Mouse (Mus musculus): ENCODE measurements around the gene Osbpl3.
A peak's percentile ranks its signal among the peaks of the same experiment; 100 is the strongest.

Gene Osbpl3

GRCm38 (mm10) chr6:50455829-50456469, at the start of gene Osbpl3:
Gene Osbpl3 (minus strand): TSS chr6:50456201.
- DNase-seq (ENCODE audit: low read depth), result peak; percentile 83

DNA sequence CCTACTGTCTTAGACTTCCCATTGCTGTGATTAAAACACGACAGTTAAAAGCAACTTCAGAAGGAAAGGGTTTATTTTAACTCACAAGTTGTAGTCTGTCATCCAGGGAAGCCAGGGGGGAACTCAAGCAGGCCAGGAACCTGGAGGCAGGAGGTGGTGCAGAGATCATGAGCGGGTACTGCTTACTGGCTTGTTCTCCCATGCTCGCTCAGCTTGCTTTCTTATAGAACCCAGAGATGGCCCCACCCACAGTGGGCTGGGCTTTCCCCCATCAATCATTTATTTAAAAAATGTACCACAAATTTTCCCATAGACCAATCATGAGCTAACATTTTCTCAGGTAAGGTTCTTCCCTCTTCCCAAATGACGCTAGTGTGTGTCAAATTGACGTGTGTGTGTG, 49.5 kb upstream of the Osbpl3 start:
- DNase-seq (ENCODE audit: low read depth), result no peak

DNA sequence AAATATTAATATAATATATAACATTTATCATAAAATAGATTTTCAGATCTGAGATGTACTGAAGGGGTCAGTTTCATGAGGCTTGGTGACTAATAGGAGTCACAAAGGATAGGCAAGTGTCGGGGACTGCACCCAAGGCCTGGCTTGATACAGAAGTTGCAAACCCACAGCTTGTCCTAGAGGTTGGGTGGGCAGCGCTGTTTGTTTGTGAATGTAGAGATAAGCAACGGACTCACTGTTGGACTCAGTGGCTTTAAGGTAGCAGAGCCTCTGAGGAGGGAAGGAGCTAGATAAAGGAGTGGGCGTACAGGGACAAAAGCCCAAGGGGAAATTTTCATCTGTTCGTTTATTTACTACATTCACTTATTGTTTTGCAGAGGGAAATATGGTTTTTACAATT, 48.7 kb upstream of the Osbpl3 start:
- no peak for DNase-seq (ENCODE audit: low read depth)

DNA sequence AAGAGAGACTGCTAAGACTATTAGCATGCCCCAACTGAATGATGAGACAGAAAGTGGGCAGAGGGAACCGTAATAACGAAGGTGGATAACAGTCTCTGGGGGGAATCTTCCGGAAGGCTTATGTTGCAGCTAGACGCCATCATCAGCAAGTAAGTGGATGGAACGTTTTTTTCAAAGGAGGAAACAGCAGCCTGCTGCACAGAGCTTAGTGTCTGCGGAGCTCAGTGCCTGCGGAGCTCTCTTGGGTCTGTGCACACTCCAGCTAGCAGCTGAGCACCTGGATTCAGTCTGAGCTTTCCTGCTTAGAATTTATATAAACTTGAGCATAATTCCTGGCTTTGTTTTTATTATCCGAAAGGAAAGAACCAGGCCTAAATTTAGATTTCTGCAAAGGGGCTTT, 47.8 kb upstream of the Osbpl3 start:
- DNase-seq (ENCODE audit: low read depth), result no peak

DNA sequence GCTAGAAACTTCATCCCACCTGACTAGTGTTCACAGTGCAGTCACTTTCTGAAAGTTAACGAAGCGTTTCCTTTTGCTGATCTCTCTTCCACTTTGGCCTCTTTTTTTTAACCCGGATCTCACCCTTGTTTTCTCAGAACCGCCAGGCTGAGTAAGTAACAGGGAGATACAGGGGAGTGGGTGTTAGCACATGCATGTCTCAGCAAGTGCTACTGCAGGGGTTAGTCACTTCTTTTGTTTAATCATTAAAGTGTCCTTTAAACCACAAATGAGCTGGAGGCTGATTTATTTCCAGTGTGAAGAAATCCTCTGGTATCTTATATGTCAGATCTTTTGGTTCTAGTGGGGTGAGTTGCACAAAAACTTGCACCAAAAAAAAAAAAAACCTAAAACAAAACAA, 47.0 kb upstream of the Osbpl3 start:
- DNase-seq (ENCODE audit: low read depth), result no peak

DNA sequence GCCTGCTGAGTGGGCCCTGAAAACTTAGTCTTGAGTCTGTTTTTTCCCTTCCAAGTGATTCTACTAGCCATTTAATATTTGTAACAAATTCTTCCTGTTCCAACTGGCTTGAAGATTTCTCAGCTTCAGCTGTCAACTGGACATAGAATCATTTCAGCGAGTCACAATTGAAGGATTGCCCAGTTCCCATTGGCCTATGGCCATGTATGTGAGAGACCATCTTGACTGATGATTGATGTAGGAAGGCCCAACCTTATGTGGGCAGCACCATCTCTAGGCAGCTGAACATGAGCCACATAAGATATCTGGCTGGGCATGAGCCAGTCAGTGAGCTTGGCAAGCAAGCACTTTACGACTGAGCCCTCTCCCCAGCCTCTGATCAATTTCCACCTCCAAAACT, 42.3 kb upstream of the Osbpl3 start:
- no peak for DNase-seq (ENCODE audit: low read depth)

DNA sequence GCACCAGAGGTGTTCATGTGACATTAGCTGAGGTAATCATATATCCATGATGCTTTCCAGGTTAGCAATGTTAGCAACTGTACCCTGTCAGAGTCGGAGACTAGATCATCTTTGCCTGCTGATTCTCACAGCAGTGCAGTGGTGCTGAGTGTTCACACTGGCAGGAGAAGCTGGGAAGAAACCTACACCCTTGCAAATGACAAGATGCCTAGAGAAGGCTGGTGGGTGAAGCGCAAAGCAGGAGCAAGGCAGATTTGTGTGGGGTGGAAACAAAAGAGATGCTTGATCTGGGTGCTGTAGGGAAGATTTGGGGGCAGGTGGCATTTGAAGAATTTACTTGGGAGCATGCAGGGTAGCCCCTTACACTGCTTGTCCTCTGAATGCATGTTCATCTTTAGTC, 34.5 kb upstream of the Osbpl3 start:
- no peak for DNase-seq (ENCODE audit: low read depth)

- no peak for DNase-seq (ENCODE audit: low read depth)
These were observed 33.4 kb upstream of the Osbpl3 start for GRCm38 (mm10) chr6:50489380-50489779.

DNA sequence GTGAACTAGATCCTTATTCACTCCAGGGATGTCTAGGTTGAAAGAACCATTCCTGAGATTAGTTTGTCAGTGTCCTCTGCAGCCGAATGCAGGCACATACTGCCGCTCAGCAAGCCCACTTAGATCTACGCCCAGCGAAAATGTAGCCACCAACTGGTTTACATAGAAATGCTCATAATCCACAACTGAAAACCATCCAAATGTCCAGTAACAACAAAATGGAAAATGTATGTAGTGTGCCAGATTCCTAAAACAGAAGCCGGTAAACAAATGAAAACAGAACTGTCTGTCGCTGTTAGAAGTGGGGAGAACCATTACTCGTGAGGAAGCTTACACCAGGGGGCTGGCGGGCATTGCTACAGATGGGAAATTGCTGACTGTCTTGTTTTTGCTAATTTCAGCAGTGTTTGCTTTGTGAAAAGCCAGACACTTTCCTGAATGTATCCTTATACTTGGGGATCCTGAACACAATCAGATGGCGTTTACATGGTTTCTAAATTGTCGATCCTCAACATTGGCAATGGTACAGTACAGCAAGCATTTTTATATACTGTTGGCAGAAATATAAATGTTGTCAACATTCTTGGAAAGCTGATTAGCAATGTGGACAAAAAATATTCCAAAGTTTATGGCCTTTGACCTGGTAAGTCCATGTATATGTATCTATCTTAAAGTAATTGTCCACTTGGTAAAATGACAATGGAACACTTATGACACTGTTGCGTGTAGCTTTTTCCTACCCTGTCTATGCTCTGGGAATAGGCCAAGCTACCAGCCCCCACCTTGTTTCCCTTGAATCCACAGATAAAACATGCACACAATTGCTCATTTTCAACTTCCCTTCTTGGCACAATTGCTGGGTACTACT, 30.3 kb upstream of the Osbpl3 start:
- DNase-seq (ENCODE audit: low read depth), result no peak

DNA sequence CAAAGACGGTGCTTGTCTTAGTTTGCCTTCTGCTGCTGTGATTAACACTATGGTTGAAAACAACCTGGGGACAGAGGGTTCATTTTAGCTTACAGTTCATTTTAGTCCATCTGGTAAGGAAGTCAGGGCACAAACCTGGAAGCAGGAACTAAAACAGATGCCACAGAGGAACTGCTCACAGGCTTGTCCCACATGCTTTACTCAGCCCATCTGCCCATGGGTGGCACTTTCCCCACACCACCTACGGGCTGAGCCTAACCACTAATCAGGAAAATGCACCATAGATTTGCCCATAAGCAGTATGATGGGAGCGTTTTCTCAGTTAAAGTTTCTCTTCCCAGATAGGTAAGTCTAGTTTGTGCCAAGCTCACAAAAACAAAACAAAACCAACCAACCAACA, 27.4 kb upstream of the Osbpl3 start:
- DNase-seq (ENCODE audit: low read depth), result no peak

- no peak for DNase-seq (ENCODE audit: low read depth)
These were observed 25.5 kb upstream of the Osbpl3 start for GRCm38 (mm10) chr6:50481460-50481859.

DNA sequence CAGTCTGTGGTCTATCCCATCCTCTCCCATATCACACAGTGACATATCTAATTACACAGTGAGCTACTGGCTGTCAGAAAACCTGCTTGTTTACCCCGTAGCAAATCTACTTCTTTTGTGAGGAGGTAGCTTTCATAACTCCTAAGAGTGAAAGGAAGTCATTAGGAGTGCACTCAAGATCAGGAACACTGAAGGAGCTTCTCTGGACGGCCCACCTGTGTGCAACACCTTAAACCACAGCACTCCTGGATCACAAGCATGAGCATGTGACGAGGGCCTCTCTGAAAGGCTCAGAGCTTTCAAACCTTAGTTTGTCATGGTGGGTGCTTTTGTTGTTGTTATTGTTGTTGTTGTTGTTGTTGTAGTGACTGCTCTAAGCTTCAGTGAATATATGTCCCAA, 10.4 kb upstream of the Osbpl3 start:
- DNase-seq (ENCODE audit: low read depth), result no peak

DNA sequence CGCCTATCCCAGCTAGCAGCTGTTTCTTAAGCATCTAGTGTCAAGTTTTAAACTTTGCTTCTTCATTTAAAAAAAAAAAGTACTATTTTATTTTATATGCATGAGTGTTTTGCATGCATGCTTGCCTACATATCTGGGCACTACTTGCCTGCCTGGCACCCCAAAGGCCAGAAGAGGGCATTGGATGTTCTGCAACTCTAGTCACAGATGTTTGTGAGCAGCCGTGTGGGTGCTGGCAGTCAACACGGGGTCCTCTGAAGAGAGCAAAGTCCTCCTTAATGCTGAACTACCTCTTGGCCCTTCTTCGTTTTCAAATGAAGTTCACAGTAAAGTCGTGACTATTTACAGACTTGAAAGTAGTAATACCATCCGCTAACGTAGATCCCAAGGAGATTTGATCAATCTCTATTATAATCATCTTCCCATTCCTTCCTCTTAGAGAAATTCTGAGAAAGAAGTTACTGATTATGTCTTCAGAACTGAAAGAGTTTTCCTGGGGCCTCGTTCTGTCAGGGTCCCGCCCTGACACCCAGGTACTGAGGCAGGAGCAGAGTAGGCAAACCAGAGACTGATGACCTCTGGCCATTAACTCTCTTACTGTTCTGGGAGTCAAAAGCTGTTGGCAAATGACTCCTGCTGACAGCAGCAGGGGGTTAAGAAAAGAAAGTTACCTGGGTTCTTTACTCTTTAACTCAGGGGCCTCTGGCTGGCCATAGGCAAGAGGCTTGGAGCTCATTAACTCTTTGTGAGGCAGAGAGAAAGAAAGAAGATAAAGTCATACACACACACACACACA, 8.9 kb upstream of the Osbpl3 start:
- no peak for DNase-seq (ENCODE audit: low read depth)

DNA sequence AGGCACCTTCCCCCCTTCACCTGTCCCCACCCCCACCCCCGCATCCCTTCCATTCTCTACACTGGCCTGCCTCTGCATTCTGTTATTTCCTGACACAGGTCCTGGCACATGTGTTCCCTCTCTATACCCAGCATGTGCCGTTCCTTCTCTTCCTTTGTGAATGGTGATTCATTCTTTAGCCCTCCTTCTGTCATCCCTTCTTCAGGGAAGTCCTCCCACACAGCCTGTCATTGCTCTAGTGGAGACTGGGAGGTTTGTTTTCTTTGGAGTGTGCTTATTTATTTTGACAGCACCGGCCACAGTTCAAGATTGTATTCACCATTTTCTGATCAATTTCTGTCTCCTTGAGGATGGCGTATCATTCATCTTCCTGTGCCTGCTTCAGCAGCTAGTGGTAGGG, 6.0 kb upstream of the Osbpl3 start:
- DNase-seq (ENCODE audit: low read depth), result no peak

- no peak for DNase-seq (ENCODE audit: low read depth)
These were observed 5.6 kb upstream of the Osbpl3 start for GRCm38 (mm10) chr6:50461585-50461984.

DNA sequence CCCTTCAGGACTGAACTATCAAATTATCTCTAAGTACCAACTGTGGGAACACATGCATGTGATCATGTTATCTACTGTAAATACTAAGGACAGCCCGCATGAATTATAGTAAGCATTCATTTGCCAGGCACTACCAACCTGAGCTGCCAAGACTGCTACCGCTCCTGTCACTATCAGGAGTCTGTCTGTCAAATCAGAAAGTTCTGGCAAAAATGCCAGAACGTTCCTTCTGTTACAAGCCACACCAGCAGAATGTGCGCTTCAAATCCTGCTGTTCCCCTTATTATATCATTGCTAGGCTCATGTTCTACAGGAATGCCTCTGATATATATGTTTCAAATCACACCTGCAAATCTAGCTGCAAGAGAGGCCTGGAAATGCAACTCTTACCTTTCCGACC, 4.6 kb upstream of the Osbpl3 start:
- DNase-seq (ENCODE audit: low read depth), result no peak

DNA sequence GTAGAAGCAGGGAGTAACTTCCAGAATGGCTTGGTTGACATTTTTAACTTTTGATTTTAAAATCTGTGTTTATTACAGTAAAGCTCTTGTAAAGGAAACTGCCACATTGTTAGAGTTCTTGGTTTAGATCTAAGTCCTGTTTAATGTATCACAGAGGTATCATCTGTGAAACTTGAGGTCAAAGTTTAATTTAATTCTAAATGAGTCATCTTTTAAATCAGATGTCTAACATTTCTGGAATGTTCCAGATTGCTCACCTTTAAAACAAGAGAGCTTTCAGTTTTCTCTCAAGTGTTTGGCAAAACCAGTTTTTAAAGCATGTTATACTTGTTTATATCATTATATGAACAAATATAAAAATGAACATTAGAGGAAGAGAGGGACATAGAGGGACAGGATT, 4.2 kb upstream of the Osbpl3 start:
- no peak for DNase-seq (ENCODE audit: low read depth)

DNA sequence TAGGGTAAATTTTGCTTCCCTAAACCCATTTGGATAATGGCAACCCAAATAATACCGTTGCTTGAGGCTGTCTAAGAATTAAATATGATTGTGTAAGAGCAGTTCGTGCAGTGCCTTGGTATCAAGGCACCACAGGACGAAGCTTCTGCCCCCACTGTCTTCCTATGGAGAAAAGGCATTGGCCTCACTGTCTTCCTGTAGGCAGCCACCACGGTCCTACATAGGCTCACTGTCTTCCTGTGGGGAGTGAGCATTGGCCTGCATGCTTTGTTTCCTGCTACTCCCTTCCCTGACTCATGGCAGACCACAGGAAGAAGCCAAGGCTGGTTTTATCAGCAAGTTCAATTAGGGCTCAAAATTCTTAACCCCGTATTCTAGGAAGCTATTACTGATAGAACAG, 3.3 kb upstream of the Osbpl3 start:
- DNase-seq (ENCODE audit: low read depth), result no peak

DNA sequence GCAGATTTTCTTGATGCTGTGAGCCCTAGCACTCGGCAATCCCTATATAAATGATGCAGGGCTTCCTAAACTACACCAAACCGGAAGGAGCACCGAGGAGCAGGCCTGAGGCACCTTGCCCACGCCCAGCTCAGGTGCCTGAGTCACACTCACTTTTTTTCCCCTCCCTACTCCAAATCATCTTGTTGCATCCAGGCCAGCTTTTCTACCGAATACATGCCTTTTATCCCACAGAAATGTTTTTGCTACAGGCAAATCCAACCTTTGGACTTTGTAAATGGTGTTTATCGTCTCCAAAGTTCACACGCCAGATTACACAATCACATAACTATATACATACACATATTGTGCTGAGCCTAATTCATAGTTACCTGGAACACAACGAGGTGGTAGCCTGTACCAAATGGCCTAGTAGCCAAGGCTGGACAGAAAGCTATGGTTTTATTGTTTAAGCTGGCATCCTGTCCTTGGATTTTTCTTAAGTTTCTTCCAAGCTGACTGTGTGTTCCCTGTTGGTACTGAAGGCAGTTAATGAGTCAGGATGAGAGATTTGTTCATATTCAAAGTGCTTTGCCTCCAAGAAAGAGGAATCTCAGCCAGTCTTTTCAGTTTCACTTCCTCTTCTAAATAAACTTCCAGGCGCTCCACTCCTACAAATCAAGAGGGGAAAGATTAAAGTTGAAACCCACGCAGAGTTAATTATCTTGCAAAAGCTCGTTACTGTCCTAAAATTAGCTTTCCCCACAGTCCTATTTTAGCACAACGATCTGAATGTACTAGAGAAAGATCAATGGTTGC, 1.7 kb upstream of the Osbpl3 start:
- no peak for DNase-seq (ENCODE audit: low read depth)

- no peak for DNase-seq (ENCODE audit: low read depth)
These were observed 705 bp upstream of the Osbpl3 start for GRCm38 (mm10) chr6:50456706-50457105.

DNA sequence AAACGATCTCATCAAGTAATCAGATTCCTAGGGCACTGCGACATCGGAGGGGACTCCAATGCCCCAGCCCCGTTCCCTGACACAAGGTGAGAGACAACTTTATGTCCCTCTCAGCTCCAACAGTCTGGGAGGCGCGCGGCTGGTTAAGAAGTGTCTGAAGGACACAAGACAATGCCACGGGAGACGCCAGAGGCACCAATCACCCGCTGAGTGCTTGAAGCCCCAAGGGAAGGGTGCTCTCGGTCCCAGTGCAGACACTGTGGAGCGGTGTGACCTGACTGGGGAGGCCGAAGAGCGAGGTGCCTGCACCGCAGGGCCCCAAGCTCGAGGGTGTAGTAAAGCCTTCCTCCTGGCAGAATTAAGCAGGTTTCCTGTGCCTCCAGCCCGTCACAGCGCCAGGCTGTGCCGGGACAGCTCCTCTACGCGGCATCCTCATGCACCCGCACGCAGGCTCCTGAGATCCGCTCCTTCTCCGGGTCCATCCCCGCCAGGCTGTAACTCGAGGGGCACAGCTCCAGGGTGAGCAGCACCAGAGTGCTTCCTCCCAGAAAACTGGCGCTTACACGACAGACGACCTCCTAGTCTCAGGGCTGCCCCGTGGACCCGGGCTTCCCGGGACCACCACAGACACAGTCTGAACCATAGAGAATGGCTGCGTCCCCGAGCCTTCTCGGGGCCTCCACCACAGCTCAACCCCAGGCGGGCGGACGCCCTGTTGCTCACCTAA, 736 bp downstream of the Osbpl3 start:
- no peak for DNase-seq (ENCODE audit: low read depth)

Data from c-Kit-positive CD71-negative TER-119-negative erythroid progenitor cells, embryonic 14.5 days (primary cell).